Mouse (Mus musculus) frontal cortex, adult 2 months (tissue): ENCODE results near the gene Il6. TPM values are rescaled to one million over a fixed set of nuclear protein-coding genes. Genes with fewer than 3 reads are reported as not detected.
"Not testable (repeated sequence)": the region's sequence is repeated elsewhere in the genome, so short reads cannot be mapped to it uniquely, and the experiment has no call there.

Experiments used
- DNase-seq, 2 experiments: peaks; one replicate each; pipeline ENCODE4 v3.0.0; 2022; ENCODE audit warnings: low spot score in 1 of 2; ENCODE audit errors: extremely low spot score in 1 of 2
- polyA plus RNA-seq: library from polyadenylated mRNA; depleted of rRNA; stranded (reverse); fragments of >200 nt; gene quantifications from 2 replicates; pipeline ENCODE4 v1.2.3, GENCODE M21; 2012; rRNA removed

The Il6 gene
- 0.10 and 0.25 TPM in 2 replicates for polyA plus RNA-seq

GRCm38 (mm10) chr5:30012726-30013503 is at the start of gene Il6:
Gene Il6 (plus strand): TSS chr5:30013114.
- DNase-seq: peak; percentile 73 to 94

GRCm38 (mm10) chr5:29963488-29963887 is 49.4 kb upstream of the Il6 start:
- no peak for DNase-seq

GRCm38 (mm10) chr5:29970212-29970611 is 42.7 kb upstream of the Il6 start:
- no peak for DNase-seq

- DNase-seq: no peak
These were observed 40.1 kb upstream of the Il6 start for GRCm38 (mm10) chr5:29972796-29973195.

- no peak for DNase-seq
These were observed 39.4 kb upstream of the Il6 start for GRCm38 (mm10) chr5:29973533-29973932.

- no peak for DNase-seq
These were observed 38.8 kb upstream of the Il6 start for GRCm38 (mm10) chr5:29974115-29974514.

GRCm38 (mm10) chr5:29993583-29993982 is 19.3 kb upstream of the Il6 start:
- no peak for DNase-seq

GRCm38 (mm10) chr5:29994344-29994743 is 18.6 kb upstream of the Il6 start:
- DNase-seq: no peak

GRCm38 (mm10) chr5:29997351-29997750 is 15.6 kb upstream of the Il6 start:
- no peak for DNase-seq

GRCm38 (mm10) chr5:30000921-30001320 is 12.0 kb upstream of the Il6 start:
- DNase-seq: no peak

GRCm38 (mm10) chr5:30014580-30014979 is 1.7 kb downstream of the Il6 start:
- DNase-seq: peak in 1 of 2 experiments; percentile 42

GRCm38 (mm10) chr5:30035862-30036261 is 22.9 kb downstream of the Il6 start:
- DNase-seq: not testable (repeated sequence)

GRCm38 (mm10) chr5:30037111-30037510 is 24.2 kb downstream of the Il6 start:
- not testable (repeated sequence) for DNase-seq

- not testable (repeated sequence) for DNase-seq
These were observed 26.4 kb downstream of the Il6 start for GRCm38 (mm10) chr5:30039324-30039723.

GRCm38 (mm10) chr5:30039841-30040240 is 26.9 kb downstream of the Il6 start:
- not testable (repeated sequence) for DNase-seq

GRCm38 (mm10) chr5:30058216-30058731 is 45.4 kb downstream of the Il6 start:
- no peak for DNase-seq

GRCm38 (mm10) chr5:30059607-30060006 is 46.7 kb downstream of the Il6 start:
- DNase-seq: not testable (repeated sequence)

- no peak for DNase-seq
These were observed 54.8 kb downstream of the Il6 start for GRCm38 (mm10) chr5:30067726-30068125.
